Mouse (Mus musculus): ENCODE results near the gene Cntrob.

GRCm38 (mm10) chr11:69357690-69358089 is 34.1 kb upstream of the Cntrob start:
- TF ChIP-seq POLR2A (IDR thresholded peaks at IDR 0.05; ENCODE audit: borderline replicate concordance, control insufficient read depth, low read depth, low read length) (no peak), CTCF (IDR thresholded peaks at IDR 0.05; ENCODE audit: control insufficient read depth, insufficient read depth, low read length) (no peak)
